In genomic region chr14:34106389-34107062, GRCm38 (mm10) we compare ENCODE assay signal across 9 mouse cellular contexts. TPM values are rescaled to one million over a fixed set of nuclear protein-coding genes. Genes with fewer than 3 reads are reported as not detected.
DNase-seq lines count a peak whose midpoint lies in the region; ATAC-seq and TF ChIP-seq lines count a peak whose summit lies in the region.
"Had no signal": no experiment of that assay in that cellular context is flagged by ENCODE, and none has a peak within 500 bp of the region (broad histone marks: within the 10 kb centered on the region; RNA-seq: fewer than 3 reads in every experiment).

No protein-coding gene starts in this region.

- no peaks in the 10 kb centered on the region for H3K36me3 ChIP-seq in forebrain, embryonic 10.5 days (replicated peaks)
- H3K36me3 ChIP-seq in forebrain, embryonic 13.5 days (ENCODE audit: poor library complexity, severe bottlenecking): no peaks in the 10 kb centered on the region
- H3K36me3 ChIP-seq in midbrain, postnatal 0 days (ENCODE audit: insufficient read depth, low read length): no peaks in the 10 kb centered on the region
- H3K36me3 ChIP-seq in midbrain, embryonic 13.5 days: no peaks in the 10 kb centered on the region
- H3K36me3 ChIP-seq in splenic B cell, adult 2 months (ENCODE audit: control insufficient read depth, insufficient read depth, low read length, poor library complexity, severe bottlenecking): no peaks in the 10 kb centered on the region
- H3K36me3 ChIP-seq: heart, embryonic 15.5 days had no signal

- 63% methylated on average over 11 of the region's 12 CpGs for WGBS in forebrain, embryonic 10.5 days
- 60% methylated on average over 11 of the region's 12 CpGs for WGBS in forebrain, embryonic 13.5 days
- 62% methylated on average over 11 of the region's 12 CpGs for WGBS in midbrain, postnatal 0 days
- 54% methylated on average over 12 of the region's 12 CpGs for WGBS in midbrain, embryonic 13.5 days

- no peak overlapping the region for H3K4me3 ChIP-seq in forebrain, embryonic 10.5 days
- H3K4me3 ChIP-seq in forebrain, embryonic 13.5 days: no peak overlapping the region
- no peak overlapping the region for H3K4me3 ChIP-seq in midbrain, postnatal 0 days (ENCODE audit: low read depth, low read length)
- no peak overlapping the region for H3K4me3 ChIP-seq in midbrain, embryonic 13.5 days (replicated peaks)
- H3K4me3 ChIP-seq: heart, embryonic 15.5 days had no signal

- ATAC-seq in forebrain, embryonic 13.5 days: no peak
- ATAC-seq in midbrain, postnatal 0 days (ENCODE audit: low FRiP score): no peak
- no peak for ATAC-seq in midbrain, embryonic 13.5 days
- ATAC-seq in common myeloid progenitor, adult 5-6 weeks (replicated peaks; ENCODE audit: low read depth, poor library complexity, severe bottlenecking): peak; percentile 59; the same call in 1 of the 2 replicates

- H3K27me3 ChIP-seq in forebrain, embryonic 10.5 days (ENCODE audit: poor library complexity, severe bottlenecking): no peaks in the 10 kb centered on the region
- no peaks in the 10 kb centered on the region for H3K27me3 ChIP-seq in forebrain, embryonic 13.5 days
- H3K27me3 ChIP-seq in midbrain, postnatal 0 days (ENCODE audit: insufficient read depth, low read length): no peaks in the 10 kb centered on the region
- no peaks in the 10 kb centered on the region for H3K27me3 ChIP-seq in midbrain, embryonic 13.5 days
- no peaks in the 10 kb centered on the region for H3K27me3 ChIP-seq in splenic B cell, adult 2 months (ENCODE audit: control insufficient read depth, insufficient read depth, low read length, poor library complexity, severe bottlenecking)
- H3K27me3 ChIP-seq: heart, embryonic 15.5 days had no signal

- H3K9ac ChIP-seq in forebrain, embryonic 13.5 days: no peak overlapping the region
- H3K9ac ChIP-seq in midbrain, postnatal 0 days (replicated peaks; ENCODE audit: low read length, poor library complexity, severe bottlenecking): no peak overlapping the region
- H3K9ac ChIP-seq in midbrain, embryonic 13.5 days (replicated peaks): no peak overlapping the region
- H3K9ac ChIP-seq: heart, embryonic 15.5 days had no signal

- no peak overlapping the region for H3K4me2 ChIP-seq in forebrain, embryonic 13.5 days
- no peak overlapping the region for H3K4me2 ChIP-seq in midbrain, postnatal 0 days (ENCODE audit: low read depth, low read length, poor library complexity, severe bottlenecking)
- no peak overlapping the region for H3K4me2 ChIP-seq in midbrain, embryonic 13.5 days (replicated peaks)
- H3K4me2 ChIP-seq: heart, embryonic 15.5 days had no signal

- peak; percentile 21 for DNase-seq in forebrain, embryonic 10.5 days (ENCODE audit: extremely low spot score, low spot score)
- DNase-seq in midbrain, postnatal 0 days (ENCODE audit: low spot score): no peak
- peak; percentile 44 for DNase-seq in kidney, postnatal 14 days
- peak; percentile 6 for DNase-seq in splenic B cell, adult 2 months (ENCODE audit: low read depth, low spot score)
- no peak for DNase-seq in Muller cell, postnatal 12 days (ENCODE audit: inconsistent ontology term)

- no peaks in the 10 kb centered on the region for H3K4me1 ChIP-seq in forebrain, embryonic 10.5 days
- no peaks in the 10 kb centered on the region for H3K4me1 ChIP-seq in forebrain, embryonic 13.5 days
- no peaks in the 10 kb centered on the region for H3K4me1 ChIP-seq in midbrain, postnatal 0 days (ENCODE audit: insufficient read depth, low read length)
- no peaks in the 10 kb centered on the region for H3K4me1 ChIP-seq in midbrain, embryonic 13.5 days (replicated peaks)

- no peak overlapping the region for H3K27ac ChIP-seq in forebrain, embryonic 10.5 days
- H3K27ac ChIP-seq in forebrain, embryonic 13.5 days: no peak overlapping the region
- H3K27ac ChIP-seq in midbrain, postnatal 0 days (ENCODE audit: low read depth, low read length): no peak overlapping the region
- no peak overlapping the region for H3K27ac ChIP-seq in midbrain, embryonic 13.5 days
- H3K27ac ChIP-seq: heart, embryonic 15.5 days had no signal

- H3K9me3 ChIP-seq in forebrain, embryonic 10.5 days: no peaks in the 10 kb centered on the region
- H3K9me3 ChIP-seq in forebrain, embryonic 13.5 days (replicated peaks): no peaks in the 10 kb centered on the region
- no peaks in the 10 kb centered on the region for H3K9me3 ChIP-seq in midbrain, postnatal 0 days (ENCODE audit: low read length)
- no peaks in the 10 kb centered on the region for H3K9me3 ChIP-seq in midbrain, embryonic 13.5 days
- H3K9me3 ChIP-seq: heart, embryonic 15.5 days had no signal

- peak; percentile 58 for TF ChIP-seq CTCF in midbrain, postnatal 0 days (IDR thresholded peaks at IDR 0.05)

RNA-seq across cellular contexts. Expression of gene A630023A22Rik, which starts 4.0 kb away (rescaled TPM):
- not detected in 2 replicates for polyA plus RNA-seq in forebrain, embryonic 10.5 days (2016; fragmentation: Nextera tagmentation; extraction: Ambion mirVana)
- not detected in 2 replicates for polyA plus RNA-seq in forebrain, embryonic 13.5 days (2015; fragmentation: Nextera tagmentation; extraction: Ambion mirVana)
- not detected in 2 replicates for total RNA-seq in midbrain, postnatal 0 days (2014; rRNA removed)
- polyA plus RNA-seq in midbrain, postnatal 0 days (2015; fragmentation: Nextera tagmentation; extraction: Ambion mirVana): not detected in 2 replicates
- polyA plus RNA-seq in midbrain, embryonic 13.5 days (2015; fragmentation: Nextera tagmentation; extraction: Ambion mirVana): not detected in 2 replicates
- total RNA-seq in common myeloid progenitor, adult 5-6 weeks (2017): not detected in 2 replicates
- polyA plus RNA-seq: heart, embryonic 15.5 days had no signal

RNA-seq across cellular contexts. Expression of gene Anxa8, which starts 20.7 kb away (rescaled TPM):
- 0.64 and 1.0 TPM in 2 replicates for polyA plus RNA-seq in forebrain, embryonic 10.5 days (2016; fragmentation: Nextera tagmentation; extraction: Ambion mirVana)
- polyA plus RNA-seq in forebrain, embryonic 13.5 days (2015; fragmentation: Nextera tagmentation; extraction: Ambion mirVana): not detected in 2 replicates
- 0.24 and 0.93 TPM in 2 replicates for total RNA-seq in midbrain, postnatal 0 days (2014; rRNA removed)
- polyA plus RNA-seq in midbrain, postnatal 0 days (2015; fragmentation: Nextera tagmentation; extraction: Ambion mirVana): 0.73 and 0.77 TPM in 2 replicates
- polyA plus RNA-seq in midbrain, embryonic 13.5 days (2015; fragmentation: Nextera tagmentation; extraction: Ambion mirVana): not detected in 2 replicates
- not detected in 2 replicates for total RNA-seq in common myeloid progenitor, adult 5-6 weeks (2017)

RNA-seq across cellular contexts. Expression of gene Npy4r, which starts 45.8 kb away (rescaled TPM):
- not detected in 2 replicates for polyA plus RNA-seq in forebrain, embryonic 10.5 days (2016; fragmentation: Nextera tagmentation; extraction: Ambion mirVana)
- polyA plus RNA-seq in forebrain, embryonic 13.5 days (2015; fragmentation: Nextera tagmentation; extraction: Ambion mirVana): 0.04 and 0.05 TPM in 2 replicates
- total RNA-seq in midbrain, postnatal 0 days (2014; rRNA removed): 0.09 and 0.33 TPM in 2 replicates
- polyA plus RNA-seq in midbrain, postnatal 0 days (2015; fragmentation: Nextera tagmentation; extraction: Ambion mirVana): 0.10 and 0.21 TPM in 2 replicates
- 0.11 and 0.14 TPM in 2 replicates for polyA plus RNA-seq in midbrain, embryonic 13.5 days (2015; fragmentation: Nextera tagmentation; extraction: Ambion mirVana)
- total RNA-seq in common myeloid progenitor, adult 5-6 weeks (2017): not detected in 2 replicates

RNA-seq across cellular contexts. Expression of gene Antxrl, which starts 54.0 kb away (rescaled TPM):
- polyA plus RNA-seq in forebrain, embryonic 10.5 days (2016; fragmentation: Nextera tagmentation; extraction: Ambion mirVana): not detected in 2 replicates
- not detected in 2 replicates for polyA plus RNA-seq in forebrain, embryonic 13.5 days (2015; fragmentation: Nextera tagmentation; extraction: Ambion mirVana)
- not detected in 2 replicates for total RNA-seq in midbrain, postnatal 0 days (2014; rRNA removed)
- polyA plus RNA-seq in midbrain, postnatal 0 days (2015; fragmentation: Nextera tagmentation; extraction: Ambion mirVana): not detected in 2 replicates
- polyA plus RNA-seq in midbrain, embryonic 13.5 days (2015; fragmentation: Nextera tagmentation; extraction: Ambion mirVana): not detected in 2 replicates
- not detected in 2 replicates for total RNA-seq in common myeloid progenitor, adult 5-6 weeks (2017)
- polyA plus RNA-seq: heart, embryonic 15.5 days had no signal

Comparison
In these comparisons a context has a peak if more than half of its experiments do, and no peak if none do; other contexts are left out.
1. DNase-seq: peak in forebrain, embryonic 10.5 days (single experiment), kidney, postnatal 14 days (single experiment) and splenic B cell, adult 2 months (single experiment); none in midbrain, postnatal 0 days (single experiment) and Muller cell, postnatal 12 days (single experiment).